Mouse (Mus musculus): ENCODE measurements at regions not wholly inside any gene's neighbourhood (a gene's known extent, or its start where the extent isn't known, plus 50 kb on each side); places are given as distances from the start of the nearest gene placed in this dataset.

GRCm38 (mm10) chr13:63757061-63757460 is 58.0 kb upstream of the Ercc6l2 start:
- ATAC-seq (replicated peaks; ENCODE audit: poor library complexity) = no peak

GRCm38 (mm10) chr13:63761542-63761941 is 53.5 kb upstream of the Ercc6l2 start:
- ATAC-seq (replicated peaks; ENCODE audit: poor library complexity) = peak; percentile 48; the same call in 1 of the 2 replicates

Measured in megakaryocyte progenitor cell, adult 5-6 weeks (primary cell).